Mouse (Mus musculus): Measurements from ENCODE around the gene Baz1b.

GRCm38 (mm10) chr5:135171688-135172220 lies 15.3 kb upstream of the Baz1b start:
- TF ChIP-seq CTCF (IDR thresholded peaks at IDR 0.05; ENCODE audit: control insufficient read depth, insufficient read depth, insufficient read length) (no peak), MAX (IDR thresholded peaks at IDR 0.05) (no peak), USF1 (IDR thresholded peaks at IDR 0.05; ENCODE audit: low read depth) (no peak), FOSL1 (IDR thresholded peaks at IDR 0.05; ENCODE audit: insufficient read depth, low read length, poor library complexity, severe bottlenecking) (no peak), MYOG (IDR thresholded peaks at IDR 0.05; ENCODE audit: control insufficient read depth, extremely low read depth, insufficient read length) (no peak)

Measured in C2C12 (cell line).